Mouse (Mus musculus): ENCODE measurements around the gene Dlx2. TPM values are rescaled to one million over a fixed set of nuclear protein-coding genes. Genes with fewer than 3 reads are reported as not detected.

The Dlx2 gene
- polyA plus RNA-seq, 1 experiment from 2014 or later = 4.9 TPM

DNA sequence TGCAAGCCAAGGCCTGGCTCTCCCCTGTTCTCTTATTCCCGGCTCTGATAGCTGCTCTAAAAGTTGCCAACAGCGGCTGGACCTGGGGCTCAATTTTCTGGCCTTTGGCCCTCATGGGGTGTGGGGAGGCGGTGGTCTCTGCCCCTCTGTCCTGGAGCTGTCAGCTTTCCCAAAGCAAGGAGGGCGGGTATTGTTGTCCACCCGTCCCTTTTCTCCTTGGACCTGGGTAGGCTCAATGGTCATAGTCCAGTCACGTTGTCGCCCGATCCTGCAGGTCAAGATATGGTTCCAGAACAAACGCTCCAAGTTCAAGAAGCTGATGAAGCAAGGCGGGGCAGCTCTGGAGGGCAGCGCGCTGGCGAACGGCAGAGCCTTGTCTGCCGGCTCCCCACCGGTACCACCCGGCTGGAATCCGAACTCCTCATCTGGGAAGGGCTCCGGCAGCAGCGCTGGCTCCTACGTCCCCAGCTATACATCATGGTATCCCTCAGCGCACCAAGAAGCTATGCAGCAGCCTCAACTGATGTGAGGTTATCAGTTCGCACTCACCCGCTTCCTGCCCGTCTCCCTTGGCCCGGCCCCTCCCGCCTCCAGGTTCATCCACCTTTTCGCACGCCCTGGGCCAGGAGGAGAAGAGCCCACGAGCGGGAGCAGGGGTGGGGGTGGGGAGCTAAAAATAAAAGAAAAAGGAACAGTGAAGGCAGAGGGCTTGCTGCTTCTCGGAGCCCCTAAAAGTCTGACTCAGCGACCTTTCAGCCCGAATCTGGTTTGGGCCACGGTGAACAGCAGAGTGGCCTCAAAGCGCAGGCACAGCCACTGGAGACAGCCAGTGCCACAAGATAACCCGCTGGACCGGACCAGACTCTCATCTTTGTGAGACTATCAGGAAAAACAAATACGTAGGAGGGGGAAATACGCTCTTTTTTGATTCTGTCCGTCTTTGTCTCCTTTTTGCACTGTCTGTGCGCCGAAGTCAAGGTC lies 14.3 kb downstream of the Dlx2 start:
- no peaks in the 10 kb centered on the region for H3K9me3 ChIP-seq (replicated peaks)
- H3K27me3 ChIP-seq (ENCODE audit: low read depth, poor library complexity, severe bottlenecking) = peaks cover 100% of the 10 kb centered on the region
- 1% methylated on average over 43 of the region's 43 CpGs for WGBS
- DNase-seq (ENCODE audit: low spot score) = peak; percentile 67
- H3K36me3 ChIP-seq = no peaks in the 10 kb centered on the region
- H3K4me1 ChIP-seq = peaks cover 41% of the 10 kb centered on the region
- peak overlapping the region; percentile 17; the same call in 1 of the 2 replicates for H3K4me3 ChIP-seq
- no peak overlapping the region for H3K27ac ChIP-seq

DNA sequence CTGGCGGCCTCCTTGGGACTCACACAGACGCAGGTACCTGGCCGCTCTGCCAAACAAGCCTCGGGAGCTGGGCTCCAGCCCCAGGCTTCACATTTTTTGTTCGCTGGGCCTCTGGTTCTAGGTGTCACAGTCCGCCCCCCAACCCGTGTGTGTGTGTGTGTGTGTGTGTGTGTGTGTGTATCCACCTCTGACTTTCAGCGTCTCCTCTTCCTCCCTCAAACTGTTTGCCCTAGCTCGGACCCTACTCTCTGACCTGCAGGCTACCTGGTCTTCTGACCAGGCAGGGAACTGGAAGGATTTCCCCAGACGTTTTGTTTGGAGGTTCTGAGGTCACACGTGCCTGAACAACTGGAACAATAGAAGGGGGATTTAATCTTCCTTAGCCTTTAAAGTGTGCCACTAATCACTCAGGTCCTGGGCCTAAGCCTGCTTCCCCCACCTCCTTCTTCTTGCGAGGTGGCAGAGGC lies 15.4 kb downstream of the Dlx2 start:
- DNase-seq (ENCODE audit: low spot score) = peak; percentile 58
- H3K27me3 ChIP-seq (ENCODE audit: low read depth, poor library complexity, severe bottlenecking) = peaks cover 100% of the 10 kb centered on the region

DNA sequence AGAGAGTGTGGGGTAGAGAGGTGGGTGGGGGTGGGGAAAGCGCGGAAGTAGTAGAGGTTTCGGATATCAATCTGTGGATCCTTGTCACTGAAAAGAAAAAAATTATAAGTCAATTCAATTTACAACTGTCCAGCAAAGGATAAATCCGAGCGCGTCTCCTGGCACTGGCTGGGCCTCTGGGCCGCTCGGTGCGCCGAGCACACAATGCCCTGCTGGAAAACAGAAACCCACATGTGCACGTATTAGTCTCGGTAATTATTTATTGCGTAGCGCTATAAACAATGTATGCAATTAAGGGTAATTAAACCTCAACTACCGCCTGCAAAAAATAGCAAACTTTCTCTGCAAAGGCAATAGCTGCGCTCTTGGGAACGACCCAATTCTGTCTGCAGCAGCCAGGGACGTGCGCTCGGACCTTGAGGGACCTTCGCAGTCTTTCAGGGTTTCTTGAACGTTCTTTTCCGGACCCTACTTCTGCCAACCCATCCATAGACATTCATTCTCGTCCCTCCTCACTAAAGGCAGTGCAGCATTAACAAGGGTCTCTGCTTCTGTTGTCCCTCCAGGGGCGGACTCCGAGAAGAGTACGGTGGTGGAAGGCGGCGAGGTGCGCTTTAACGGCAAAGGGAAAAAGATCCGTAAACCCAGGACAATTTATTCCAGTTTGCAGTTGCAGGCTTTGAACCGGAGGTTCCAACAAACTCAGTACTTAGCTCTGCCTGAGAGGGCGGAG lies 16.0 kb downstream of the Dlx2 start:
- Histone ChIP-seq H3K36me3 (no peaks in the 10 kb centered on the region), H3K4me3 (peak overlapping the region; percentile 60), H3K27me3 (ENCODE audit: low read depth, poor library complexity, severe bottlenecking) (peaks cover 100% of the 10 kb centered on the region), H3K27ac (no peak overlapping the region), H3K9me3 (replicated peaks) (no peaks in the 10 kb centered on the region), H3K4me1 (peaks cover 47% of the 10 kb centered on the region)
- peak; percentile 59 for DNase-seq (ENCODE audit: low spot score)
- WGBS = under 1% methylated on average over 34 of the region's 34 CpGs

More for the DNA sequence above, 15.4 kb downstream of the Dlx2 start:
- peaks cover 47% of the 10 kb centered on the region for H3K4me1 ChIP-seq
- no peaks in the 10 kb centered on the region for H3K36me3 ChIP-seq
- under 1% methylated on average over 12 of the region's 12 CpGs for WGBS
- H3K4me3 ChIP-seq = peak overlapping the region; percentile 1; the same call in 1 of the 2 replicates
- no peak overlapping the region for H3K27ac ChIP-seq
- H3K9me3 ChIP-seq (replicated peaks) = no peaks in the 10 kb centered on the region

DNA sequence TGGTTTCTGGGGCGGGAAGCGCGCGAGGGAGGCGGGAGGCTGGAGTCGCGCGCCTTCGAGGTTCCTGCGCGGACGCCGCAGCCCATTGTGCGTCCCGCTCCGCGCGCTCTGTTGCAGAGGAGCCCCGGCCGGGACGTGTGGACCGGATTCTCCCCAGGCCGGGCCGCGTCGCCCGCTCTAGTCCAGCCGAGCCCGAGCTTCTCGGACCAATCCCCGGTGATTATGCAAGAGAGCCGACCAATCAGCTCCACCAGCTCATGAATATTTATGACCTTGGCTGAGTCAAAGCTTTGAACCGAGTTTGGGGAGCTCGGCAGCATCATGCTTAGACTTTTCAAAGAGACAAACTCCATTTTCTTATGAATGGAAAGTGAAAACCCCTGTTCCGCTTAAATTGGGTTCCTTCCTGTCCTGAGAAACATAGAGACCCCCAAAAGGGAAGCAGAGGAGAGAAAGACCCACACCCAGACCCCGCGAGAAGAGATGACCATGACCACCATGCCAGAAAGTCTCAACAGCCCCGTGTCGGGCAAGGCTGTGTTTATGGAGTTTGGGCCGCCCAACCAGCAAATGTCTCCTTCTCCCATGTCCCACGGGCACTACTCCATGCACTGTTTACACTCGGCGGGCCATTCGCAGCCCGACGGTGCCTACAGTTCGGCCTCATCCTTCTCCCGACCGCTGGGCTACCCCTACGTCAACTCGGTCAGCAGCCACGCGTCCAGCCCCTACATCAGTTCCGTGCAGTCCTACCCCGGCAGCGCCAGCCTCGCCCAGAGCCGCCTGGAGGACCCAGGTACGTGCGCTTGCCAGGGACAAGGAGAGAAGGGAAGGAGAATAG lies 16.8 kb downstream of the Dlx2 start:
- peak overlapping the region; percentile 60 for H3K4me3 ChIP-seq
- peak overlapping the region; percentile 75 for H3K27ac ChIP-seq
- H3K36me3 ChIP-seq = no peaks in the 10 kb centered on the region
- DNase-seq (ENCODE audit: low spot score) = peak; percentile 84
- under 1% methylated on average over 60 of the region's 60 CpGs for WGBS
- peaks cover 50% of the 10 kb centered on the region for H3K4me1 ChIP-seq
- H3K27me3 ChIP-seq (ENCODE audit: low read depth, poor library complexity, severe bottlenecking) = peaks cover 100% of the 10 kb centered on the region
- no peaks in the 10 kb centered on the region for H3K9me3 ChIP-seq (replicated peaks)

DNA sequence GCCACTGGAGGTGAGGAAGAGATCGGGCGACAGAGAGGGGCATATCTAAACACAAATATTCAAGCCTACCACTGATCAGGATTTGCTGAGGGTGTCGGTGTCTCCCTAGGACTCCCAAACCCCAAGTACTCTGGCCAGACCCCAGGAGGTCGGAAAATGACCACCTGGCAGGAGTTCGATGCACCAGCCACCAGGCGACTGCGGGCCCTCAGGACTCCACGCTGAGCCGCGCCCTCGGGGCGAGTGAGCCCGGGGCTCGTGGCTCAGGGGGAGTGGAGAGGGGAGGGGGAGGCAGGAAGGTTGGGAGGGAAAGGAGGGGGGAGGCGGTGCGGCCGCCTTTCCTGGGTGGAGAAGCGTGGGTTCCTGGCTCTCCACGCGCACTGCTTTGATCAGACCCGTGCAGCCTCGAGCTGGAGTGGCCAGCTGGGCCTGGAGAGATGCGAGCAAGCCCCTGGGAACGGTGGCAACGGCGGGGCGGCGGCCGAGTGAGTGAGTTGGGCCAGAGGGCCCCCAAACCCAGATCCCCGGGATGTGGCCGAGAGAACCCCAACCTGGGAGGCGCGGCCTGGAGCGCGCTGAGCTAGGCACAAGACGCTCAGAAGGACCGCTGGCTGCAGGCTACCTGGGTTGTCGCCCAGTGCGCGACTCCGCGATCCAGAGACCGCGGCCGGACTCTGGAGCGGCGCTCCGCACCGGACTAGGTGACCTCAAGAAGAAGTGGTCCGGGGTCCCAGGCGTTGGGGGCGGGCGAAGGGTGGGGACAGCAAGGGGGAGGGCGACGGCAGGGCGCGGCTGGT lies 17.6 kb downstream of the Dlx2 start:
- Histone ChIP-seq H3K4me3 (peak overlapping the region; percentile 60), H3K36me3 (no peaks in the 10 kb centered on the region), H3K27ac (peak overlapping the region; percentile 75), H3K9me3 (replicated peaks) (no peaks in the 10 kb centered on the region), H3K4me1 (peaks cover 46% of the 10 kb centered on the region), H3K27me3 (ENCODE audit: low read depth, poor library complexity, severe bottlenecking) (peaks cover 100% of the 10 kb centered on the region)
- WGBS = under 1% methylated on average over 57 of the region's 57 CpGs
- no peak for DNase-seq (ENCODE audit: low spot score)

DNA sequence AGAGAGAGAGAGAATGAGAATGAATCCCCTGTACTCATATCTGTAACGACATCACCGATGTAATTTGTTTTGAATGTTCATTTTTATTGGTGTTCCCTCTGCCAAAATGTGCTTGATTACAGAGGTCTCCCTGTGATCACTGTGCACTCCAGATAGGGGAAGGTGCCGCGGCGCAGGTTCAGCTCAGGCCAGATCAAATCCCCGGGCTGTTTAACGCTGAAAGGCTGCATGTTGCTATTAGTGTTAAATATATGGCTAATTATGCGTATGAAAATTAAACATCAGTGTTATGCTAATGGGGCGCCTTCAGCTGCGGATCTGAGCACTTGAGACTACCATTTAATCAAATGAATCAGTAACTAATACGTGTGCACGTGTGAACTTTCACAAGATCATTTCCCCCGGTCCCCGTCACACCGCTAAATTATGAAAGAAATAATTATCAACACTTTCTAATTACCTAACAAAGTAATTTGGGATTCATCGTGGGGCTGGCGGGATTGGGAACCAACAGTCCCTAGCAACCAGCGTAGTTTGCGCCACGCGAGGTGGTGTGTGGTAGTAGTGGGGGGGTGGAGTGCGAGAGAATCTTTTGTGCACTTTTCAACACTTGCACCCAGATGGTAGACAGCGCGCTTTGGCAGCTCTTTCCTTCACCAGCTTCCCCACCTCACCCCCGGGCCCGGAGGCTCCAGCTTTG lies 18.4 kb downstream of the Dlx2 start, which contains the start of gene Dlx1:
Gene Dlx1, plus strand, starts transcription at position 100 of the 700 bp plus-strand sequence.
- H3K4me3 ChIP-seq = peak within 1 kb of the TSS; percentile 60
- WGBS = under 1% methylated on average over 26 of the region's 26 CpGs
- H3K4me1 ChIP-seq = peaks cover 46% of the 10 kb centered on the region
- H3K9me3 ChIP-seq (replicated peaks) = no peaks in the 10 kb centered on the region
- H3K27ac ChIP-seq = peak within 1 kb of the TSS; percentile 75
- no peak for DNase-seq (ENCODE audit: low spot score)
- H3K36me3 ChIP-seq = no peaks in the 10 kb centered on the region
- peaks cover 100% of the 10 kb centered on the region for H3K27me3 ChIP-seq (ENCODE audit: low read depth, poor library complexity, severe bottlenecking)

DNA sequence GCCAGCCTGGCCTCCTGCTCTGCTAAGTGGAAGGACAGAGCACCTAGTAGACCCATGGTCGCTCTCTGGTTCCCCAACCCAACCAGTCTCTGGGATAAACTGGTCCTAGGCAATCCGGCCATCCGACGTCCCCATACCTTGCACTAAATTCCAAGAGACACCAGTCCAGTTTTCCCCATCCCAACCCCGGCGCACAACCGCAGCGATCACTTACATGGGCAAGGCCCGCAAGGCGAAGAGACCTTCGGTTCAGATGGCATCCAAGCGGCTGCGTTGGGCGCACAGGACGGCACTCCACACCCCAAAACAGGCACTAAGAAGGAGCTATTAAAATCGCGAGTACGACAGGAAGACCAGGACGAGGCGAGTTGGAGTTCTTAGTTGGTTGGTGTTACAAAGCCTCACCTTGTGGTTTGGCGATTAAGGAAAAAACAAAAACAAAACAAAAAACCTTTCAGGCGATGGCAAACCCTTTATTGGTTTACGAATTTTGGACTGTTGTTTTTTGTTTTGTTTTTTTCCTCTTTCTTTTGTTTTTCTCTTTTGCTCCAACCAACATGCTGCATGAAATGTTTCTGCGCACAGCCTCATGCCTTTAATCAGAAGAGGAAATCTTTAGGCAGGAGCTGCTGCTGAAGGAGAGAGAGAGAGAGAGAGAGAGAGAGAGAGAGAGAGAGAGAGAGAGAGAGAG lies 19.1 kb downstream of the Dlx2 start:
- Histone ChIP-seq H3K4me3 (no peak overlapping the region), H3K9me3 (replicated peaks) (no peaks in the 10 kb centered on the region), H3K4me1 (peaks cover 41% of the 10 kb centered on the region), H3K27ac (no peak overlapping the region), H3K36me3 (no peaks in the 10 kb centered on the region), H3K27me3 (ENCODE audit: low read depth, poor library complexity, severe bottlenecking) (peaks cover 100% of the 10 kb centered on the region)
- 2% methylated on average over 24 of the region's 24 CpGs for WGBS
- DNase-seq (ENCODE audit: low spot score) = peak; percentile 65

DNA sequence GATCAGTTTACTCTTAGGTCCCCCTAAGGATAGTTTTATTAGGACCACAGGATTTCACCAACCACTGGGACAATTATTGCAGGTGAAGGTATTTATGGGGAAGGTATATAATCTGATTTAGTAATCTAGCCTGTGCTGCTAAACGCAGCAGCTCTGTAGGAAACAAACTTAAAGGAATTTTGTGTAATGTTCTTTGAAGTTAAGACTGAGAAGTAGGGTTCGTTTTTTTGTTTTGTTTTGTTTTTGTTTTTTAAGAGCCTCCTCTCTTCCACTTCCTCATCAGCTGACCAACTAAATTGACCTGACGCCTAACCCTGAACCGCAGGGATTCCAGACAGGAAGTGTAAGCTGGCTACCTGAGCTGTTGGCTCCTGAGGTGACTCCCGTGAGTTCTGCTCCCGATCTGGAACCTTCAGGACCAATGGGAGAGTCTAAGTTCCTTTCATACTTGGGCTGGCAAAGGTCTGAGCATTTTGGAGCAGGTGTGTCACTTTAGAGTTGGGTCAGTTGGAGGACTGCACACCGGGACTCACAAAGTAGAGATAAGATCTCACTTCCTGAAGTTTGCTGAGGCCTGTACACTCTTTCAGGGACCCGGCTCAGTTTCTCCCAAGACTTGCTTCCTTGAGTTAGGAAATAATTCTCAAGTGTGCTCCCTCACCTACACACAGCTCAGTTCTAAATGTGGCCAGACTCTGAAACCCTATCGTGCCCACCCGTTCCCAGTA lies 19.8 kb downstream of the Dlx2 start:
- H3K4me3 ChIP-seq = no peak overlapping the region
- no peak for DNase-seq (ENCODE audit: low spot score)

DNA sequence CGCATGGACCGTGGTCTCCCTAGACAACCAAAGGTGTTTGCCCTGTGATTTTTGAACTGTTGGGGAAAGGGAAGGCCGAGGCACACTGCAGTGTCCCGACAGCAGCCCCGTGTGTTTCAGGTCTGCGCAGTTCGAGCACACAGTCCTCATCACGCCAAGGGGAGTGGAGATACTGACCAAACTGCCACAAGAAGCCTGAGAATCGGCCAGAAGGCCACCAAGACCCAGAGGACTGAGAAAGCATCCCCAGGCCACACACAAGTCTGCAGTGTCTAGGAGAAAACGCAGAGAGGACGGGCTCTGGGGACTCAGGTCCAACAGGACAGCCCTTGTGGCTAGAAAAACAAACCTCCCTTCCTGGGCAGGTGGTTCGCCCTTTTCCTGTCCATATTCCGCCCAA lies 21.8 kb downstream of the Dlx2 start:
- peaks cover 93% of the 10 kb centered on the region for H3K27me3 ChIP-seq (ENCODE audit: low read depth, poor library complexity, severe bottlenecking)
- H3K9me3 ChIP-seq (replicated peaks) = no peaks in the 10 kb centered on the region
- H3K4me3 ChIP-seq = no peak overlapping the region
- no peak for DNase-seq (ENCODE audit: low spot score)
- 34% methylated on average over 13 of the region's 13 CpGs for WGBS
- no peaks in the 10 kb centered on the region for H3K36me3 ChIP-seq
- H3K4me1 ChIP-seq = peaks cover 25% of the 10 kb centered on the region
- H3K27ac ChIP-seq = no peak overlapping the region

More for the DNA sequence above, 19.8 kb downstream of the Dlx2 start:
- no peak overlapping the region for H3K27ac ChIP-seq
- WGBS = 3% methylated on average over 10 of the region's 10 CpGs
- peaks cover 99% of the 10 kb centered on the region for H3K27me3 ChIP-seq (ENCODE audit: low read depth, poor library complexity, severe bottlenecking)
- H3K36me3 ChIP-seq = no peaks in the 10 kb centered on the region
- H3K4me1 ChIP-seq = peaks cover 37% of the 10 kb centered on the region
- H3K9me3 ChIP-seq (replicated peaks) = no peaks in the 10 kb centered on the region

DNA sequence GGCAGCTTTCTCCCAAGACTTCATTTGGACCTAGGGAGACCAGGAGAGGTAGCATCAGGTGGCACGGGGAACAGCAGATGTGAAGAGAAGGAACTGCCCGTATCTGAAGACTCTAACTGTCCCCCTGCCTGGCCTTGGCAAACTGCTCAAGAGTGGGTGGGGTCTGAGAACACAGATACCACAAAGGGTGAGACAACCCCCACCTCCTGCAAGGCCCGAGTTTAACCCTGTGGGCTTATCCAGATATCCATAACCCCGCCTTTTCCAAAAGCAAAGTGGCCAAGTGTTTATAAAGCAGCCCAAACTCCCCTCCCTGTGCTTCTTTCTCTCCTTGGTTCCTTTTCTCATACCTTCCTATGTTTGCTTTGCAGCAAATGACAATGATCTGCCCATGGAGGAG lies 23.1 kb downstream of the Dlx2 start:
- WGBS = 39% methylated on average over 4 of the region's 4 CpGs
- Histone ChIP-seq H3K27ac (no peak overlapping the region), H3K9me3 (replicated peaks) (no peaks in the 10 kb centered on the region), H3K36me3 (no peaks in the 10 kb centered on the region), H3K4me1 (peaks cover 12% of the 10 kb centered on the region), H3K4me3 (no peak overlapping the region), H3K27me3 (ENCODE audit: low read depth, poor library complexity, severe bottlenecking) (peaks cover 81% of the 10 kb centered on the region)
- DNase-seq (ENCODE audit: low spot score) = no peak
